Mouse (Mus musculus) midbrain, postnatal 0 days (tissue): ENCODE results near the gene Gm10912. TPM values are rescaled to one million over a fixed set of nuclear protein-coding genes. Genes with fewer than 3 reads are reported as not detected.
A peak's percentile ranks its signal among the peaks of the same experiment; 100 is the strongest.
"Not testable (repeated sequence)": the region's sequence is repeated elsewhere in the genome, so short reads cannot be mapped to it uniquely, and the experiment has no call there.

Source experiments
- ATAC-seq: fragments of 200-750 bp; cut with Nextera tagmentation; 2 replicates; pipeline ENCODE4 v1.8.0; 2017; ENCODE audit warnings: moderate number of reproducible peaks, mild to moderate bottlenecking, moderate TSS enrichment, moderate library complexity; ENCODE audit not compliant: low FRiP score
- DNase-seq: peaks from one replicate; pipeline ENCODE4 v3.0.0-alpha.2; 2015; ENCODE audit warnings: low spot score
- H3K27ac ChIP-seq: fragments of 300-500 bp; sonication (generic); 2 replicates; pipeline ENCODE4 v1.5.1; 2014; ENCODE audit warnings: low read depth, mild to moderate bottlenecking, low read length, mixed read lengths
- H3K27me3 ChIP-seq: fragments of 300-500 bp; sonication (generic); 2 replicates; pipeline ENCODE4 v1.6.1; 2014; ENCODE audit warnings: low read length, control low read depth, mixed read lengths; ENCODE audit not compliant: insufficient read depth
- H3K36me3 ChIP-seq: fragments of 300-500 bp; sonication (generic); 2 replicates; pipeline ENCODE4 v1.6.1; 2014; ENCODE audit warnings: low read length, control low read depth, mixed read lengths; ENCODE audit not compliant: insufficient read depth
- H3K4me1 ChIP-seq: fragments of 300-500 bp; sonication (generic); 2 replicates; pipeline ENCODE4 v1.6.1; 2014; ENCODE audit warnings: mild to moderate bottlenecking, control low read depth, antibody characterized with exemption, low read length, mixed read lengths; ENCODE audit not compliant: insufficient read depth
- H3K4me2 ChIP-seq: fragments of 300-500 bp; sonication (generic); 2 replicates; pipeline ENCODE4 v1.6.1; 2014; ENCODE audit warnings: low read depth, mild to moderate bottlenecking, low read length, mixed read lengths; ENCODE audit not compliant: poor library complexity, severe bottlenecking
- H3K4me3 ChIP-seq: fragments of 300-500 bp; sonication (generic); 2 replicates; pipeline ENCODE4 v1.5.1; 2014; ENCODE audit warnings: low read depth, mild to moderate bottlenecking, low read length, moderate library complexity
- H3K9ac ChIP-seq: fragments of 300-500 bp; sonication (generic); replicated peaks from 2 replicates; pipeline ENCODE4 v1.6.1; 2014; ENCODE audit warnings: mild to moderate bottlenecking, low read length, moderate library complexity, mixed read lengths; ENCODE audit not compliant: poor library complexity, severe bottlenecking
- H3K9me3 ChIP-seq: fragments of 300-500 bp; sonication (generic); 2 replicates; pipeline ENCODE4 v1.6.1; 2016; ENCODE audit warnings: low read length, control low read depth
- CTCF ChIP-seq: IDR thresholded peaks from 2 replicates; pipeline ENCODE4 v1.5.1; 2016; ENCODE audit warnings: antibody characterized with exemption, mild to moderate bottlenecking
- WGBS: fragments of 180-500 bp; shearing (Covaris S2); extraction: QIAGEN DNeasy Blood & Tissue Kit; methylation state at CpG from one replicate; pipeline ENCODE4 v1.1.7; 2014; 5-methylcytosine and 5-hydroxymethylcytosine counted together
- polyA plus RNA-seq: library from polyadenylated mRNA; unstranded; fragments of >200 nt; fragmentation: Nextera tagmentation; extraction: Ambion mirVana; gene quantifications from 2 replicates; pipeline ENCODE4 v1.2.1, GENCODE M21; 2015
- total RNA-seq: library from RNA; depleted of rRNA; stranded (reverse); fragments of >200 nt; gene quantifications from 2 replicates; pipeline ENCODE4 v1.2.3, GENCODE M21; 2014

The Gm10912 gene
- total and polyA plus RNA-seq, 2 experiments from 2014 or later: not detected

- ATAC-seq: no peak
- Histone ChIP-seq H3K27ac (no peak overlapping the region), H3K9me3 (no peaks in the 10 kb centered on the region), H3K36me3 (peaks cover 22% of the 10 kb centered on the region), H3K4me3 (no peak overlapping the region), H3K9ac (no peak overlapping the region), H3K27me3 (no peaks in the 10 kb centered on the region), H3K4me2 (no peak overlapping the region), H3K4me1 (no peaks in the 10 kb centered on the region)
- no peak for DNase-seq
- TF ChIP-seq CTCF: no peak
- WGBS: 83% methylated on average over 10 of the region's 10 CpGs
Measured at GRCm38 (mm10) chr2:104059786-104060185, 5.8 kb upstream of the Gm10912 start.

GRCm38 (mm10) chr2:104060996-104061395 is 4.6 kb upstream of the Gm10912 start:
- peaks cover 15% of the 10 kb centered on the region for H3K36me3 ChIP-seq
- H3K4me2 ChIP-seq: no peak overlapping the region
- no peak overlapping the region for H3K9ac ChIP-seq
- no peak for TF ChIP-seq CTCF
- no peaks in the 10 kb centered on the region for H3K4me1 ChIP-seq
- no peaks in the 10 kb centered on the region for H3K9me3 ChIP-seq
- ATAC-seq (no peak), DNase-seq (no peak)
- WGBS: 92% methylated on average over 6 of the region's 6 CpGs
- H3K4me3 ChIP-seq: no peak overlapping the region
- H3K27me3 ChIP-seq: no peaks in the 10 kb centered on the region
- H3K27ac ChIP-seq: no peak overlapping the region

DNA sequence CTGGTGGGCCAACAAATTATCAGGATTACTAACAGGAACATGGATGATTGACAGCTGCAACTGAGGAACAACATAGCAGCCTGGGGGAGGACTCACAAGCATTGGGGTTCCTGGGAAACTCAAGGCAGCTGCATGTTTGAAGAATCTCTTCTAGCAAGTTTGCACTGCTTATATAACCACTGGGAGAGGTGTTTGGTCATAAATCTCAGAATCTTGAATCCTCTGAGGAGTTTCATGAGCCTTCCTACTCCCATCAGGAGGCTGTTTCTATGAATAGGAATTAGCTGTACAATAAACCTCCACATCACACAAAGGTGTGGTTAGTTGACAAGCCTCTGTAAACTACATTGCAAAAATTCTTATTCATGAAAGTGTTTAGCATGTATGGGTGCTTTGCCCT is 3.0 kb upstream of the Gm10912 start:
- Histone ChIP-seq H3K4me1 (no peaks in the 10 kb centered on the region), H3K27ac (no peak overlapping the region), H3K9ac (no peak overlapping the region), H3K4me3 (no peak overlapping the region), H3K9me3 (no peaks in the 10 kb centered on the region), H3K36me3 (peaks cover 15% of the 10 kb centered on the region), H3K4me2 (no peak overlapping the region), H3K27me3 (no peaks in the 10 kb centered on the region)
- DNase-seq (no peak), ATAC-seq (no peak)
- TF ChIP-seq CTCF: no peak

GRCm38 (mm10) chr2:104064152-104064551 is 1.5 kb upstream of the Gm10912 start:
- Histone ChIP-seq H3K4me1 (no peaks in the 10 kb centered on the region), H3K9me3 (no peaks in the 10 kb centered on the region), H3K9ac (no peak overlapping the region), H3K27me3 (no peaks in the 10 kb centered on the region), H3K4me2 (no peak overlapping the region), H3K36me3 (peaks cover 15% of the 10 kb centered on the region), H3K27ac (no peak overlapping the region), H3K4me3 (no peak overlapping the region)
- 85% methylated on average over 2 of the region's 2 CpGs for WGBS
- DNase-seq (no peak), ATAC-seq (no peak)
- TF ChIP-seq CTCF: no peak

- not testable (repeated sequence) for H3K4me3 ChIP-seq, DNase-seq, H3K4me2 ChIP-seq, H3K36me3 ChIP-seq, H3K9me3 ChIP-seq, H3K9ac ChIP-seq, H3K4me1 ChIP-seq, H3K27me3 ChIP-seq, H3K27ac ChIP-seq, ATAC-seq
- WGBS: 92% methylated on average over 7 of the region's 7 CpGs
Measured at GRCm38 (mm10) chr2:104068450-104068849, 2.8 kb downstream of the Gm10912 start, which contains the start of gene Gm10799. Gm10799 (minus strand) TSS chr2:104068550.

- no peaks in the 10 kb centered on the region for H3K4me1 ChIP-seq
- peak within 1 kb of the TSS; percentile 49 for H3K4me2 ChIP-seq
- ATAC-seq (peak; percentile 66), DNase-seq (peak; percentile 49)
- no peaks in the 10 kb centered on the region for H3K36me3 ChIP-seq
- H3K27me3 ChIP-seq: no peaks in the 10 kb centered on the region
- H3K27ac ChIP-seq: no peak within 1 kb of the TSS
- H3K4me3 ChIP-seq: peak within 1 kb of the TSS; percentile 24; the same call in 1 of the 2 replicates
- H3K9ac ChIP-seq: no peak within 1 kb of the TSS
- WGBS: 3% methylated on average over 13 of the region's 13 CpGs
- H3K9me3 ChIP-seq: no peaks in the 10 kb centered on the region
- no peak for TF ChIP-seq CTCF
Measured at GRCm38 (mm10) chr2:104069704-104070185, 4.1 kb downstream of the Gm10912 start, which contains the start of gene Cd59b. Cd59b (plus strand) TSS chr2:104069849.

GRCm38 (mm10) chr2:104078285-104078684 is 12.7 kb downstream of the Gm10912 start:
- WGBS: 78% methylated on average over 5 of the region's 5 CpGs
- not testable (repeated sequence) for DNase-seq, H3K27ac ChIP-seq, H3K36me3 ChIP-seq, ATAC-seq, H3K27me3 ChIP-seq, H3K4me1 ChIP-seq, H3K4me3 ChIP-seq, H3K9me3 ChIP-seq, H3K9ac ChIP-seq, H3K4me2 ChIP-seq

GRCm38 (mm10) chr2:104081436-104082050 is 15.9 kb downstream of the Gm10912 start:
- not testable (repeated sequence) for H3K4me1 ChIP-seq, DNase-seq, H3K27me3 ChIP-seq, H3K36me3 ChIP-seq, ATAC-seq, H3K9ac ChIP-seq, H3K4me2 ChIP-seq, H3K4me3 ChIP-seq, H3K27ac ChIP-seq, H3K9me3 ChIP-seq
- WGBS: no CpG with 5 or more reads among the region's 1 CpGs
